Mouse (Mus musculus) embryonic fibroblast, embryonic 13.5 days (primary cell): ENCODE data around the gene Cep152.

Source experiments
- CTCF ChIP-seq: IDR thresholded peaks from 2 replicates; pipeline ENCODE4 v1.5.1; 2011; ENCODE audit warnings: mild to moderate bottlenecking, control low read depth, low read length, moderate library complexity, borderline replicate concordance; ENCODE audit not compliant: insufficient read depth
- POLR2A ChIP-seq: IDR thresholded peaks from 2 replicates; pipeline ENCODE4 v1.6.1; 2011; ENCODE audit warnings: low read depth, mild to moderate bottlenecking, control low read depth, low read length, moderate library complexity

DNA sequence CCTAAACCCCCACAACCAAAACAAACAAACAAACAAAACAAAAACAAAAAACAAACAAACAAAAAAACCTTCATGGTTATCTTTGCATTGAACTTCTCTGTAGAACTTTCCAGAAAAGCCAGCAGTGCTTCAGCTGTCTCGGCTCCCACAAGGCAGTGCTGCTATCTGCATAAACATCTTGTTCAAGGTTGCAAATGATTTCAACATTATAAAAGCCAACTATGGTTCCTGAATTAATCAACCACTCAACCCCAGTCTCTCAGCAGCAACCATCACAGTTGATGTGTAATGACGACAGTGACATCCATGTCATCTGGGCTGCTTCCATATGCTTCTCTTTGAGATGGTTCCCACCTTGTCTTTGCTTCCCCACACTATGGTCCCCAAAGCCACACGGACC, 85.3 kb downstream of the Cep152 start:
- TF ChIP-seq CTCF, result no peak
- no peak for TF ChIP-seq POLR2A
